9 mouse cellular contexts compared by ENCODE assay signal in genomic region chr14:67149961-67150471, GRCm38 (mm10).
DNase-seq lines count a peak whose midpoint lies in the region; ATAC-seq and TF ChIP-seq lines count a peak whose summit lies in the region.
"Had no signal": no experiment of that assay in that cellular context is flagged by ENCODE, and none has a peak within 500 bp of the region (broad histone marks: within the 10 kb centered on the region; RNA-seq: fewer than 3 reads in every experiment).

No protein-coding gene starts in this region.

- H3K36me3 ChIP-seq in heart, embryonic 10.5 days = no peaks in the 10 kb centered on the region
- H3K36me3 ChIP-seq in stomach, postnatal 0 days (ENCODE audit: control insufficient read depth, insufficient read depth, low read length) = no peaks in the 10 kb centered on the region

- TF ChIP-seq EP300 in stomach, postnatal 0 days (optimal IDR thresholded peaks at IDR 0.05) = no peak

- H3K9me3 ChIP-seq in heart, embryonic 10.5 days = no peaks in the 10 kb centered on the region
- H3K9me3 ChIP-seq in stomach, postnatal 0 days (ENCODE audit: control insufficient read depth, low read length) = no peaks in the 10 kb centered on the region

- H3K4me3 ChIP-seq in heart, embryonic 10.5 days = no peak overlapping the region
- H3K4me3 ChIP-seq in lung, adult 2 months (replicated peaks; ENCODE audit: extremely low read depth, low read depth, low read length) = no peak overlapping the region
- no peak overlapping the region for H3K4me3 ChIP-seq in bone marrow macrophage, adult 2 months (ENCODE audit: insufficient read depth, low read length)
- no peak overlapping the region for H3K4me3 ChIP-seq in stomach, postnatal 0 days (ENCODE audit: low read depth, low read length)

- WGBS in heart, embryonic 10.5 days = 46% methylated on average over 7 of the region's 7 CpGs
- WGBS in lung, adult 2 months = 58% methylated on average over 7 of the region's 7 CpGs
- WGBS in stomach, postnatal 0 days = 49% methylated on average over 7 of the region's 7 CpGs

- H3K27me3 ChIP-seq in heart, embryonic 10.5 days (ENCODE audit: insufficient read depth, poor library complexity, severe bottlenecking) = no peaks in the 10 kb centered on the region
- H3K27me3 ChIP-seq in stomach, postnatal 0 days (ENCODE audit: control insufficient read depth, insufficient read depth, low read length) = no peaks in the 10 kb centered on the region

- peak; percentile 41; the same call in 1 of the 2 replicates for ATAC-seq in stomach, postnatal 0 days (ENCODE audit: low FRiP score, low TSS enrichment)

- H3K27ac ChIP-seq in heart, embryonic 10.5 days = no peak overlapping the region
- H3K27ac ChIP-seq in bone marrow macrophage, adult 2 months (ENCODE audit: insufficient read depth, low read depth, low read length) = no peak overlapping the region
- no peak overlapping the region for H3K27ac ChIP-seq in stomach, postnatal 0 days (replicated peaks)

- no peak for TF ChIP-seq CTCF in lung, adult 2 months (IDR thresholded peaks at IDR 0.05; ENCODE audit: insufficient read depth, low read length)
- TF ChIP-seq CTCF in bone marrow macrophage, adult 2 months (IDR thresholded peaks at IDR 0.05; ENCODE audit: low read depth, low read length) = 0 out of 2 replicates have a peak, but pooled peaks have one; percentile 19
- TF ChIP-seq CTCF in stomach, postnatal 0 days (IDR thresholded peaks at IDR 0.05; ENCODE audit: low read depth) = peak; percentile 64

- peaks cover 5% of the 10 kb centered on the region; the same call in 1 of the 2 replicates for H3K4me1 ChIP-seq in heart, embryonic 10.5 days
- H3K4me1 ChIP-seq in lung, adult 2 months (ENCODE audit: control insufficient read depth, insufficient read depth, low read length) = no peaks in the 10 kb centered on the region
- H3K4me1 ChIP-seq in bone marrow macrophage, adult 2 months (ENCODE audit: control insufficient read depth, insufficient read depth, low read length) = no peaks in the 10 kb centered on the region
- H3K4me1 ChIP-seq in stomach, postnatal 0 days (replicated peaks; ENCODE audit: control insufficient read depth, insufficient read depth) = no peaks in the 10 kb centered on the region

- DNase-seq in heart, adult 11 months = peak; percentile 84
- DNase-seq in heart, embryonic 10.5 days (ENCODE audit: low spot score) = no peak
- DNase-seq in lung, postnatal 10 days = peak; percentile 42
- no peak for DNase-seq in lung, adult 2 months
- DNase-seq in stomach, postnatal 0 days (ENCODE audit: low spot score) = peak; percentile 64
- no peak for DNase-seq in spleen, postnatal 36 days (ENCODE audit: low spot score in 2 of 2)
- no peak for DNase-seq in adipocyte (ENCODE audit: low spot score)
- DNase-seq: layer of hippocampus, adult 9-11 months had no signal

- TF ChIP-seq POLR2A in lung, adult 2 months (IDR thresholded peaks at IDR 0.05; ENCODE audit: borderline replicate concordance, extremely low read depth, low read depth, low read length) = no peak
- no peak for TF ChIP-seq POLR2A in bone marrow macrophage, adult 2 months (IDR thresholded peaks at IDR 0.05; ENCODE audit: borderline replicate concordance, low read depth, low read length)

- H3K9ac ChIP-seq in stomach, postnatal 0 days (ENCODE audit: low read length) = no peak overlapping the region

- no peak overlapping the region for H3K4me2 ChIP-seq in stomach, postnatal 0 days (replicated peaks; ENCODE audit: low read depth)

Comparison
In these comparisons a context has a peak if more than half of its experiments do, and no peak if none do; other contexts are left out.
1. DNase-seq: peak in heart, adult 11 months (single experiment), lung, postnatal 10 days (single experiment) and stomach, postnatal 0 days (single experiment); none in heart, embryonic 10.5 days (single experiment), lung, adult 2 months (single experiment), spleen, postnatal 36 days (0 of 2) and adipocyte (single experiment).